Mouse (Mus musculus) ES-Bruce4 (cell line): ENCODE measurements around the gene Mrpl22.

Experiments
- CTCF ChIP-seq: IDR thresholded peaks from one replicate; pipeline ENCODE4 v1.8.1; 2011; ENCODE audit warnings: low read depth, low read length
- EP300 ChIP-seq: IDR thresholded peaks from 2 replicates; pipeline ENCODE4 v1.6.1; 2011; ENCODE audit warnings: low read depth, low read length; ENCODE audit not compliant: insufficient read depth
- POLR2A ChIP-seq: IDR thresholded peaks from one replicate; pipeline ENCODE4 v1.8.1; 2011; ENCODE audit warnings: low read length; ENCODE audit not compliant: insufficient read depth

DNA sequence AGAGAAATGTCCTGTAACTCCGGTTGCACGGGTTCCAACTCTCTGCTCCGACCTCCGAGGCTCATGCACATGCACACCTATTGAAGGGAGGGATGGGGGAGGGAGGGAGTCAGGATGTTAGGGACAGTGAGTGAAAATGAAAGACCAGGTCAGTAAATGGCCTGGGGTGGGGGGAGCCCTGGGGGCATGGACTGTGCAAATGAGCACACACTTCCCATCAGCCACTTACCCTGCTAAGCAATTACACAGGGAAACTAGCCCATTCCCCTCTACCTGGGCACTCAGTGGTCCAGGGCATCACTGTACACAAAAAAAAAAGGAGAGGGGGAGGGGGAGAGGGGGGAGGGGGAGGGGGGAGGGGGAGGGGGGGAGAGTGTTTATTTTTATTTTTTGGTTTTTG is 27.2 kb downstream of the Mrpl22 start:
- TF ChIP-seq CTCF, result no peak
- TF ChIP-seq EP300, result no peak
- no peak for TF ChIP-seq POLR2A
